Mouse (Mus musculus): ENCODE data around the gene Tmem102.

GRCm38 (mm10) chr11:69835326-69835965 is 30.0 kb upstream of the Tmem102 start:
- TF ChIP-seq EP300 (IDR thresholded peaks at IDR 0.05) = no peak
- TF ChIP-seq CTCF (IDR thresholded peaks at IDR 0.05) = no peak
